Comparison of ENCODE assay signal across 8 mouse cellular contexts in the genomic region with DNA sequence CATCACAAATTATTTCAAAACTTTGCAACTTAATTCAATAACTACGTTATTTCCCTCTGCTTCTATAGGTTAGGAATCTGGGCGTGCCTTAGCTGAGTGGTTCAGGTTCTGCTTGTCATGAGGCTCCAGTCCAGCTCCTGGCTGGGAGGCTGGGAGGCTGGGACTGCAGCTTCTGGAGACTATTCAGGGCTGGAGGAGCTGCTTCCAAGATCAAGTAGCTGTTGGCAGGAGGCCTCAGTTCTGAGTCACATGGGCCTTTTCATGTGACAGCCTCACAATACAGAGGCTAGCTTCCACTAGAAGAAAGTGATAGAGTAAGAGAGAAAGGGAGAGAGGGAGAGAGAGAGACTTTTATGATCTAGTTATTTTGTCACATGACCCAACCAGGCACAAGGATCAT.
A peak's percentile ranks its signal among the peaks of the same experiment; 100 is the strongest.
DNase-seq lines count a peak whose midpoint lies in the region; ATAC-seq lines count a peak whose summit lies in the region.

No protein-coding gene starts in this region.

- peak; percentile 18 for DNase-seq in kidney, adult 18-20 months
- peak; percentile 29 to 51 for DNase-seq in gastrocnemius, postnatal 4 days (ENCODE audit: low spot score in 2 of 2)
- DNase-seq in layer of hippocampus, adult 9-11 months: peak; percentile 23
- peak; percentile 22 for DNase-seq in ovary, postnatal 14 days (ENCODE audit: low spot score)
- no peak for DNase-seq in thymus, postnatal 25 days

- H3K4me2 ChIP-seq in kidney, embryonic 15.5 days: no peak overlapping the region

- H3K9ac ChIP-seq in kidney, embryonic 15.5 days: no peak overlapping the region

- H3K4me1 ChIP-seq in kidney, embryonic 15.5 days: peaks cover 12% of the 10 kb centered on the region

- H3K36me3 ChIP-seq in kidney, embryonic 15.5 days: no peaks in the 10 kb centered on the region

- no peak overlapping the region for H3K4me3 ChIP-seq in kidney, embryonic 15.5 days (replicated peaks)

- WGBS in kidney, embryonic 15.5 days: 82% methylated on average over 2 of the region's 2 CpGs

- no peak for ATAC-seq in kidney, embryonic 15.5 days (replicated peaks; ENCODE audit: low FRiP score)
- 0 out of 2 replicates have a peak, but pooled peaks have one; percentile 36 for ATAC-seq in cerebellum, adult (ENCODE audit: insufficient number of reproducible peaks, low FRiP score, low TSS enrichment)
- ATAC-seq in inflammation-experienced regulatory T-cells, adult 6 months: no peak

- no peak overlapping the region for H3K27ac ChIP-seq in kidney, embryonic 15.5 days

- H3K27me3 ChIP-seq in kidney, embryonic 15.5 days: no peaks in the 10 kb centered on the region

- H3K9me3 ChIP-seq in kidney, embryonic 15.5 days (replicated peaks): no peaks in the 10 kb centered on the region
